Mouse (Mus musculus): ENCODE measurements around the gene Src. TPM values are rescaled to one million over a fixed set of nuclear protein-coding genes. Genes with fewer than 3 reads are reported as not detected.
"Not testable (repeated sequence)": the region's sequence is repeated elsewhere in the genome, so short reads cannot be mapped to it uniquely, and the experiment has no call there.

Src gene
- total RNA-seq, 2 experiments from 2014 or later: 4.2 to 4.8 TPM

- no peak for DNase-seq
These were observed 60.4 kb downstream of the Src start for GRCm38 (mm10) chr2:157478651-157479050.

GRCm38 (mm10) chr2:157479858-157480568 is 61.8 kb downstream of the Src start:
- peak; percentile 25 to 54 for DNase-seq

- DNase-seq: no peak
These were observed 64.5 kb downstream of the Src start for GRCm38 (mm10) chr2:157482729-157483128.

GRCm38 (mm10) chr2:157486559-157486958 is 68.3 kb downstream of the Src start:
- DNase-seq: not testable (repeated sequence)

- DNase-seq: no peak
These were observed 68.9 kb downstream of the Src start for GRCm38 (mm10) chr2:157486981-157487656.

DNA sequence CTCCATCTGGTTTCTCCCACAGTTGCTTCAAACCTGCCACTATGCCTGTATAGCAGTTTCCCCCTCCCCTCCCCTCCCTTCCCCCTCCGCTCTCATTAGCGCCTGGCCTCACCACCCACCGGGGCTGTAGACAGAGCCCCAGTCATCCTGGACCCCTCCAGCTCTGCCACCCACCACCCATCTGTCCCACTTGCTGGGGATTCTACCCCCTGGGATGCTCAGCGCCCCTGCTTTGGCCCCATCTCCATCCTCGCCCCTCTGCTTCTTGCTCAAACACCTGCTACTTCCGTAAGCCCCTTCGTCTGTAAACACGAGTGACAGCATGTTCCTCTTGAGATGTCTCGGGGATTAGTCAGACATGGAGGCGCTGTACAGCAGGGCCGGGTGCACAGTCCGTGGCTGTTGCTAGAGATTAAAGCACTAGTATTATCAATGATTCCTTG is 69.5 kb downstream of the Src start:
- DNase-seq: no peak

GRCm38 (mm10) chr2:157493240-157493639 is 75.0 kb downstream of the Src start:
- no peak for DNase-seq

DNA sequence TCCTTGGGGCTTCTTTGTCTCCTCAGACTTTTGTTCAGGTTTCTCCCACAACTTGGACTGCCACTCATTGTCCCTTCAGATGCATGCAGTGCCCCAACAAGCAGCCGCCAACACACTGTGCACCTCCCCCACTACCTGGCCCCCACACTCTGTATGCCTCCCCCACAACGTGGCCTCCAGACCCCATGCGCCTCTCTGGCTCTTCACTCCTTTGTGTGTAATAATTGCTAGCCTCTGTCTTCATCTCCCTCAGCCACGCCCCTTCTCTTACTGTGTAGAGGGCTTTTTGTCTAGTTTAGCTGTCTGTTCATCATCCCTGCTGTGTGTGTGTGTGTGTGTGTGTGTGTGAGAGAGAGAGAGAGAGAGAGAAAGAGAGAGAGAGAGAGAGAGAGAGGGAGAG is 80.3 kb downstream of the Src start:
- no peak for DNase-seq

GRCm38 (mm10) chr2:157500364-157500763 is 82.1 kb downstream of the Src start:
- no peak for DNase-seq

DNA sequence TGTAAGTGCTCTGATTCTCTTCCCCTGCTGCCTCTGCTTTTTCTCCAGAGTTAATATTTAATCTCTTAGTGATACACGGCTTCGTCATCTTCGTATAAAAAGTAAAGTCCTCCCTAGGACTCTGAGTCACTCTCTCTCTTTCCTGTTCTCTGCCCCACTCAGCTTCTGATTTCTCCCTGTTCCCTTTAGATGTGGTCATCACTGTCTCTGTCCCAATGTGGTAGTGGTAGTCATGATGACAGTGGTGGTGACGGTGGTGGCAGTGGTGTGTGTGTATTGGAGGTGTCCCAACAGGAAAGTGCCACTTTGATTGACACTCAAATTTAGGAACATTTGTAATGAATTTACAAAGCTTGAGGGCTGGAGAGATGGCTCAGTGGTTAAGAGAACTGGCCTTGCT is 83.1 kb downstream of the Src start:
- DNase-seq: no peak

- DNase-seq: no peak
These were observed 88.5 kb downstream of the Src start for GRCm38 (mm10) chr2:157506779-157507178.

DNA sequence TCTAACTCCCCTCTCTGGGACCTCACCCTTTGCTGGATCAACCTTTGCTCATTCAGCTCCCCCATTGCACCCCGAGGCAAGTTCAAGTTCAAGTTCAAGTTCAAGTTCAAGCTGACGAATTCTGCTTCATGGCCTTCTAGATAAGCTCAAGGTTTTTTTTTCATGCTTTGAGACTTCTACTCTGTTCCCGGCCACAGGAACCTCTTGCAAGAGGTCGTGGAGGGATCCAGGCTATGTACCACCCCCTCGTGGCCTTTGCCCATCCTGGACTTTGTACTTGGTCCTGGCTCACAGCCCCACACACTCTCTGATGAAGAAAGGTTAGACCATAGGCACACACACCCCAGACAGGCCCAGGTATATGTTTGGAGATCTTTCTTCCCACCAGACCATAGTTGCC is 90.9 kb downstream of the Src start:
- no peak for DNase-seq

DNA sequence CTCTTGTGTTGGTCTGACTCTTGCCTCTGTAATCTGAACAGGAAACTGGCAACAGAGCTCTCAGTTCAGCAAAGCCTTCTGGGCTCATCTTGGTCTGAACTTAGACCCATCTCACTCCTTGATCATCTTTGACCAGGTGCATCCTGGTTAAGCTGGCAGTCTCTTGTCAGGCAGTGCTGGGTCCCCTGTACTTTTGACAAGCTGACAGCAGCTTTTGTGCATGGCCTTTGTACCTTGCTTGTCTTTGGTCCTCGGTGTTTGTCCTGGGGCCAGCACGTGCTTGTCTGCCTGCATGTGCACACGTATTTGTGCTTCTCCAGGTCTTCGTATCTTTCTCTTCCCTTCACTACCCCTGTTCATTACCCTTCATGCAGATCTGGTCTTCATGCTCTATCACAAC is 91.8 kb downstream of the Src start:
- no peak for DNase-seq

- DNase-seq: no peak
These were observed 94.6 kb downstream of the Src start for GRCm38 (mm10) chr2:157512859-157513258.

GRCm38 (mm10) chr2:157513737-157514208 is 95.5 kb downstream of the Src start:
- peak in 1 of 2 experiments; percentile 6 for DNase-seq

GRCm38 (mm10) chr2:157514353-157514752 is 96.1 kb downstream of the Src start:
- no peak for DNase-seq

DNA sequence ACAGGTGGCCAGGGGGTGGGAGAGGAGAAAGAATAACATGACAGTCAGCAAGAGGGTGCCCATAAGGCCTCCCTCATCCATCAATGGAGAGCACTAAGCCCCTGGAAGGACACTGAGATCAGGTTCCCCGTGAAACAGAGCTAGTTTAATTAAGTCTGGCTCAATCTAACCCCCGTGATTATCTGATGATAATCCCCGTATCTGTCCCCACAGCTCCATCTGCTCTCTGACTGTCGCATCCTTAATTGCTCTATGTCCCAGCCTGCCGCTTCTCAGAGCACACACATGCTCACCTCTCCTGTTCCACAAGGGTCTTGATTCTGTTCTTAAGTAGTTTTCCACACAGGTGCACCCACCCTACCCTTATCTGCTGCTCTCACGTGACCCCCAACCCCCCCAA is 99.3 kb downstream of the Src start:
- no peak for DNase-seq

DNA sequence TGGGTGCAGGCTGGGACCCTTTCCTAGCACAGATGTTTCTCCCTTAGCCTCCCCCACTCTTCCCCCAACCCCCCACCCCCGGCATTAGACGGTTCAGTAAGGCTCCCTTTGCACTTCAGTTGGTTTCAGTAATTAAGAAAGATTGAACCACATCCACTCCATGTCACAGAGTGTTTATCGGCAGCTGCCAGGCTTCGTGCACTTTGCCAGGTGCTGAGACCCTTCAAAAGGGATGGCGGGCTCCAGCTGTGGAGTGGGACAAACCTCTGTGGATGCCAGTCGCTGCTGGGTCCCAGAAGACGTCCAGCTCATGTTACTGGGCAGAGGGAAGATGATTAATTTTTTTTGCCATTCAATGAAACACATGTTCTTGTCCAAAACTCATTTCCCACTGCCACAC is 100.2 kb downstream of the Src start:
- DNase-seq: no peak

DNA sequence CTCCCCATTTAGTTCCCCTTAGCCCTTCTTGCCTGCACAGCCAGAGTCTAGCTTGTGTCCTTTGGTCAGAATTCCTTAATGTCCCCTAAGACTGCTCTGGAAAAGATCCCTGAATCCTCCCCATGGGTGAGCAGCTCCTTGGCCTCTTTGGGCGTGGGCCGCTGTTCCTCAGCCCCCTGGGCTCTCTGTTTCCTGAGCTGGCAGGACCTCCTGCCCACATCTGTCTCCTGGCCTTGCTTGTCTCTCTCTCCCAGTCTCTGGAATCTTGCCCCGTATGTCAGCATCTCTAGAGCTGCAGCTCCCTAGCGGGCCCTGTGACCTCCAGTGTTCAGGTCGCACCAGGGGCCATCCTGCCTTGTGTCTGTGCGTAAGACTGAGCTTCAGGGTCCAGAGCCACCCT is 101.2 kb downstream of the Src start:
- DNase-seq: peak in 1 of 2 experiments; percentile 31

DNA sequence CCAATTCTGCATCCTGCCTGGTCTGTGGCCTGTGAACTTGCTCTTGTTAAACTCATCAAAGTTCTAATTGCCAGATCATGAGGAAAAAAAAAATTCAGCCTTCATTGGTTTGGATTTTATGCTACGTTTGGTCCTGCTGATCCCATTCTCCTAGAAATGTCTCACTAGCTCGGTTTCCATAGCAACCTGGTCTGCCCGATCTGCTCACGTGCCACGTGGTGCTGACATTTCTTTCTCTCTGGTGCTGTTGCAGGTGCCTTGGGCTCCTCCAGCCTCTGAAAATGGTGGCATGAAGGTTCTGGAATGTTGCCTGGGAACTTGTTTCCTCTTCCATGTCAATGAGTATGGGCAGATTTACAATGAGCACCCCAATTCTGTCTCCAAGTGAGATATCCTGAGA is 102.3 kb downstream of the Src start:
- no peak for DNase-seq

Data from heart, adult 18-20 months (tissue).